Mouse (Mus musculus): ENCODE results near the gene Cyp8b1. TPM values are rescaled to one million over a fixed set of nuclear protein-coding genes. Genes with fewer than 3 reads are reported as not detected.

The Cyp8b1 gene
- polyA plus RNA-seq, 1 experiment from 2014 or later = 0.35 TPM

DNA sequence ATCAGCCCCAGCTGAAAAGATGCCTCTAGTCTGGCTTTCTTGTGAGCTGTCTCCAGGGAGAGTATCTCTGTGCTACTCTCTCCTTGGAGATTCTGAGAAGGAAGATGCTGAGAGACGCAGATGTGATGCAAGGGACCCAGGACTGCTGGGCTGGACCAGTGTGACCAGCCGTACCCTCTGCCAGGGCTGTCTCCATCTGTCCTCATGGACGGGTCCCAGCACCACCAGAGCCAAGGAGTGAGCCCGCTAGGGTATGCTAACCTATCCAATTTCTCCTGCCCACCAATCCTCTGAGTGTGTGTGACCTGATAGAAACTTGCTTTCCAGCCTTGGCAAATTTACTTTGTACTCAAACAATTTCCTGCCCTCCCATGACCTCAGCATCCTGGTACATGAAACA is 3.3 kb downstream of the Cyp8b1 start:
- no peak for ATAC-seq (ENCODE audit: insufficient read depth, low FRiP score, low read depth)
- H3K36me3 ChIP-seq = no peaks in the 10 kb centered on the region
- no peak overlapping the region for H3K9ac ChIP-seq
- H3K27me3 ChIP-seq (replicated peaks) = no peaks in the 10 kb centered on the region
- 83% methylated on average over 4 of the region's 4 CpGs for WGBS
- no peak overlapping the region for H3K27ac ChIP-seq
- H3K4me3 ChIP-seq (replicated peaks) = no peak overlapping the region
- no peak overlapping the region for H3K4me2 ChIP-seq
- no peaks in the 10 kb centered on the region for H3K9me3 ChIP-seq
- no peaks in the 10 kb centered on the region for H3K4me1 ChIP-seq

DNA sequence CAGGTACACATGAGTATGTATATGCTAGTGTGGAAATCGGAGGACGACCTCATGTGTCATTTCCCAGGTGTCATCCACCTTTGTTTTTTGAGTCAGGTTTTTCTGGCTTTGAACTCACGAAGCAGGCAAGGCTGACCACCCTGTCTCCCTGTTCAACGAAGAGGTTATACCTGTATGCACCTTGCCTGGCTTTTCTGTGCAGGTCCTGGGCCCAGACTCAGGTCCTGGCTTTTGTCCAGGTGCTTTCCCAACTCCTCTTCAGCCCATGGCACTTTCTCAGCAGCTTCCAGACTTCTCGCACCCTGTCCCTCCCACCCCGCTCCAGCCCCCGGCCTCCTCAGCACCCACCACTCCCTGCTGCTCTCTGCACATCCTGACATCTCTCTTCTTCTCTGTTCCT is 4.9 kb downstream of the Cyp8b1 start:
- H3K4me1 ChIP-seq = no peaks in the 10 kb centered on the region
- 85% methylated on average over 7 of the region's 7 CpGs for WGBS
- ATAC-seq (ENCODE audit: insufficient read depth, low FRiP score, low read depth) = no peak
- no peaks in the 10 kb centered on the region for H3K36me3 ChIP-seq
- no peaks in the 10 kb centered on the region for H3K9me3 ChIP-seq
- no peaks in the 10 kb centered on the region for H3K27me3 ChIP-seq (replicated peaks)
- H3K27ac ChIP-seq = no peak overlapping the region
- no peak overlapping the region for H3K4me2 ChIP-seq
- H3K9ac ChIP-seq = no peak overlapping the region
- H3K4me3 ChIP-seq (replicated peaks) = no peak overlapping the region

DNA sequence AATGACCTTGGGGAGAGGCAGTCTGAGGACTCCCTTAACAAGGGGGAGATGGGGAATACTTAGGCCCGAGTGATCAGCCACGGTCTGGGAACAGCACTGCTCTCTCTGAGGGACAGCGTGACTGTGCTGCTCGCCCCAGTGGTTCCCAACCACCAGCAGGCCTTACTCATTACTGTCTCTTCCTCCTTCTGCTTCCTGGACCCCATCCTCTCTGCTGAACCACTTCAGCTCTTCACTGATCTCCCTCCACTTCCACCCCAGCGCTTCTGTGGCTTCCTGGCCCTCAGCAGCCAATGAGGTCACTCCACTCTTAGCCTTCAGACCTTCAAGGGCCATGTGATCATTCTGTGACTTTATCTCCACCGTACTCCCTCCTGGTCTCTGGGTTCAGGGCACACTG is 6.5 kb downstream of the Cyp8b1 start:
- no peaks in the 10 kb centered on the region for H3K36me3 ChIP-seq
- 77% methylated on average over 6 of the region's 6 CpGs for WGBS
- no peak overlapping the region for H3K4me2 ChIP-seq
- no peak for ATAC-seq (ENCODE audit: insufficient read depth, low FRiP score, low read depth)
- no peaks in the 10 kb centered on the region for H3K27me3 ChIP-seq (replicated peaks)
- H3K4me1 ChIP-seq = no peaks in the 10 kb centered on the region
- no peak overlapping the region for H3K9ac ChIP-seq
- no peak overlapping the region for H3K4me3 ChIP-seq (replicated peaks)
- H3K27ac ChIP-seq = no peak overlapping the region
- H3K9me3 ChIP-seq = no peaks in the 10 kb centered on the region

DNA sequence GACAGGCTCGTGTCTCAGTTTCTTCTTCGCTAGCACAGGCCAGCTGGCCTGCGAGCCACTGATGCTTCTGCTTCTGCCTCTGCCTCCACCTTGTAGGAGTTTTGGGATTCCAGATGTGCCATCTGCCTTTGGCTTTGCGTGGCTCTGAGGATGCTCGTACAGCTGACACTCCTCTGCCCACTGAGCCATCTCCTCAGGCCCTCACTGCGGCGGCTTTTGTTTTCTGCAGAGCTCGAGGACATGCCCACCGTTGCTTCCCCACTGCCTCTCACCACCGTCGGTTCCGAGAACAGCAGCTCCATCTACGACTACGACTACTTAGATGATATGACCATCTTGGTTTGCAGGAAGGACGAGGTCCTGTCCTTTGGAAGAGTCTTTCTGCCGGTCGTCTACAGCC is 7.8 kb downstream of the Cyp8b1 start:
- no peaks in the 10 kb centered on the region for H3K4me1 ChIP-seq
- no peaks in the 10 kb centered on the region for H3K27me3 ChIP-seq (replicated peaks)
- no peak overlapping the region for H3K4me3 ChIP-seq (replicated peaks)
- no peak overlapping the region for H3K9ac ChIP-seq
- ATAC-seq (ENCODE audit: insufficient read depth, low FRiP score, low read depth) = no peak
- 91% methylated on average over 17 of the region's 17 CpGs for WGBS
- H3K27ac ChIP-seq = no peak overlapping the region
- H3K36me3 ChIP-seq = no peaks in the 10 kb centered on the region
- H3K4me2 ChIP-seq = no peak overlapping the region
- H3K9me3 ChIP-seq = no peaks in the 10 kb centered on the region

DNA sequence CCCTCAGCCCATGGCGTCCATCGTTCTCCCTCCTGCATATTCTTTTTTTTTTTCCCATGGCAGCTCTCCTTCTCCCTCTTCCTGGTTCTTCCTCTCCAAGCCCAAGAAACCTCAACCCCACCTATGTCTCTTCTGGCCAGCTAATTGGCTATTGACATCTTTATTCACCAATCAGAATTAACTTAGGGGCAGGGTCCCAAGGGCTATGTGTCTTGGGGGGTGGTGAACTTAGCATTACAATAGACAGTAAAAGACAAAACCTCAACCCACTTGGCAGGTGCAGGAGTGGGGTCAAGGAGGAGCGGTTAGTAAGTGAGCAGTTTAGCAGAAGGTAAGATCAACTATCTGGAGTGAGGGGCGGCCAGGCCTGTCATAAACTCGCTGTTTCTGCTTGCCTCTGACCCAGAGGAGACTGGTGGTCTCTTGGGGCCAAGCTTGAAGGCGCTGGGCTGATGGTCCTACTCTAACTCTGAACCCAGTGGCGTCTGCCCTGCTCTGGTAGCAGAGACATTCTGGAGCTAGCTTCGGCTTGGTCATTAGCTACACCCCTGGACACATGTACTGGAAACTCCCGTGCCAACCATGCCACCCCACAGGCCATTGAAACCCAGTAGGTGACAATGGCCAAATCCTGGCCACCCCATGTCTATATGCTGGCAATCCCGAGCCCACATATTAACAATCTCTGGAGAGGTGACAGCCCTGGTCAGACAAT is 8.6 kb downstream of the Cyp8b1 start:
- 76% methylated on average over 10 of the region's 10 CpGs for WGBS

DNA sequence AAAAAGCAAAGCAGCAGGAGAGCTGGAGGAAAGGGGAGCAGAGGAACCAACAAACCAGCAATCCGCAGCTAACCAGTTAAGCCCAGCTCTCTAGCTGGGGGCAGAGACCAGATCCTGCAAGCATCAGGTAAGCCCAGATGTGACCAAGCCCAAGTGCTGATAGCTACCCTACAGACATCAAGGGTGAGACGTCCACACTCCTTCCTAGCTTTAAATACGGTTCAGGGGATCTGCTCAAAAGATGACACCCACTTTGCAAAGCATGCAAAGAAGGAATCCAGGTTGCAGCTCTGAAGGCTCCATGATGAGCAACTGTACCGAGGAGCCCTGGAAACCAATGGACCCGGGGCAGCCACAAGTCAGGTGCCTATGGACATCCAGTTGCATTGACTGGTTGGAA is 9.6 kb downstream of the Cyp8b1 start:
- H3K36me3 ChIP-seq = no peaks in the 10 kb centered on the region
- H3K4me2 ChIP-seq = no peak overlapping the region
- no peaks in the 10 kb centered on the region for H3K9me3 ChIP-seq
- no peaks in the 10 kb centered on the region for H3K4me1 ChIP-seq
- H3K4me3 ChIP-seq (replicated peaks) = no peak overlapping the region
- no peak for ATAC-seq (ENCODE audit: insufficient read depth, low FRiP score, low read depth)
- WGBS = 79% methylated on average over 5 of the region's 5 CpGs
- no peak overlapping the region for H3K9ac ChIP-seq
- no peak overlapping the region for H3K27ac ChIP-seq
- H3K27me3 ChIP-seq (replicated peaks) = no peaks in the 10 kb centered on the region

More for the DNA sequence above, 8.6 kb downstream of the Cyp8b1 start:
- H3K4me3 ChIP-seq (replicated peaks) = no peak overlapping the region
- no peaks in the 10 kb centered on the region for H3K9me3 ChIP-seq
- no peaks in the 10 kb centered on the region for H3K27me3 ChIP-seq (replicated peaks)
- no peaks in the 10 kb centered on the region for H3K4me1 ChIP-seq
- H3K27ac ChIP-seq = no peak overlapping the region
- no peak overlapping the region for H3K9ac ChIP-seq
- H3K4me2 ChIP-seq = no peak overlapping the region
- no peaks in the 10 kb centered on the region for H3K36me3 ChIP-seq
- ATAC-seq (ENCODE audit: insufficient read depth, low FRiP score, low read depth) = no peak

DNA sequence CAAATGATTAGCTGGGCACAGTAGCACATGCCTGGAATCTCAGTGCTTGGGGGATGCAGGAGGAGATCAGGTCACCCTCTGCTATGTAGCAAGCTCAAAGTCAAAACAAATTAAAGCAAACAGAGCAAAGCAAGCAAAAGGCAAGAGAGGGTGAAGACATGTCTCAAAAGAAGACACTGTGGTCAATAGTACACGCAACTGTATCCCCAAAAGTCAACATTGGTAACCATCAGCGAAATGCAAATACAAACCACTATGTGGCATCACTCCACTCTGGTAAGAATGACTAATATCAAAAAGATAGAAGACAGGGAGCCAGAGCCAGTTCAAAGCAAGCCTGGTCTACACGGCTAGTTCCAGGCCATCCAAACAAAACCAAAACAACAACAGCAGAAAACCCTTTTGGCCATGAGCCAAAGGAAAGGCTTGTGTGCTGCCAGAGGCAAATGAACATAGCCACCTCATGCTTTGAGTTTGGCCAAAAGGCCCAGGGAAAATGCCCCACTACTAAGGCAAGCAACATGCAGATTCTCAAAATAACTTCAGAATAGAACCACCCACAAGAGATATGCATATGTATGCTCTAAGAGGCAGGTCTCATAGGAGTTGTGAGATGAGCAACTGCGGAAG is 10.4 kb downstream of the Cyp8b1 start:
- Histone ChIP-seq H3K36me3 (no peaks in the 10 kb centered on the region), H3K9me3 (no peaks in the 10 kb centered on the region), H3K27ac (no peak overlapping the region), H3K4me3 (replicated peaks) (no peak overlapping the region), H3K4me1 (no peaks in the 10 kb centered on the region), H3K27me3 (replicated peaks) (no peaks in the 10 kb centered on the region), H3K4me2 (no peak overlapping the region), H3K9ac (no peak overlapping the region)
- no peak for ATAC-seq (ENCODE audit: insufficient read depth, low FRiP score, low read depth)
- WGBS = 68% methylated on average over 4 of the region's 4 CpGs

DNA sequence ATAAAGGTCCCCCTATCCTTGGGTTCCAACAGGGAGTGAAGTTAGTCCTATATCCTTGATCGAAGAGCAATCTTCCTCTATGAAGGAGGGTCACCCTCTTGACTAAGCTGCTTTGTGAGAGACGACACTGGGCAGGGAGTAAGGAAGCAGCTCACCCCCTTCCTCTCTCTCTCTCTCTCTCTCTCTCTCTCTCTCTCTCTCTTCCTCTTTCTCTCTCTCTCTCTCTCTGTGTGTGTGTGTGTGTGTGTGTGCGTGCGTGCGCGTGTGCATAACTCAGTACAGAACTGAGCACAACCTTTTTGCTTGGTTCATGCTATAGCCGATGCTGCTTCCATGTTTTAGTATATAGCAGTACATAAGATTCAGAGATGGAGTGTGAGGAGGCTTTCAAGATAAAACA is 11.2 kb downstream of the Cyp8b1 start:
- H3K27me3 ChIP-seq (replicated peaks) = no peaks in the 10 kb centered on the region
- no peak overlapping the region for H3K27ac ChIP-seq
- no peaks in the 10 kb centered on the region for H3K4me1 ChIP-seq
- 86% methylated on average over 7 of the region's 7 CpGs for WGBS
- H3K4me2 ChIP-seq = no peak overlapping the region
- H3K36me3 ChIP-seq = no peaks in the 10 kb centered on the region
- H3K9ac ChIP-seq = no peak overlapping the region
- no peak for ATAC-seq (ENCODE audit: insufficient read depth, low FRiP score, low read depth)
- no peak overlapping the region for H3K4me3 ChIP-seq (replicated peaks)
- no peaks in the 10 kb centered on the region for H3K9me3 ChIP-seq

DNA sequence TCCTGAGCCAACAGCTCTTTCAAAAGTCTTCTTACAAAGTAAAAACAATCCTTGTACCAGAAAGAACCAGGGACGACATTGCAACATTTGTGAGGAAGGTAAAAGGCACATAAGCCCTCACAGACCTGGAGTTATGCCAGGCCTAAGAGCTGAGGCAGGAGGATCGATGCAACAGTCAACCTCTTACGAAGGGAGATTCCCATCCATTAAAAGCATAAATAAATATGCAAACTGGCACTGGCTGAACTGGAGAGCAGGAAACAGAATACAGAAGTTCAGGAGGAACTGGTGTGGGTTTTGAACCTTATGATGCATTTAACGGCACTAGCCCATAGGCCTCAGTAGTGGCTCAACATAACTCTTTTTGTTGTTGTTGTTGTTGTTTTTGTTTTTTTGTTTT is 11.8 kb downstream of the Cyp8b1 start:
- Histone ChIP-seq H3K36me3 (no peaks in the 10 kb centered on the region), H3K27me3 (replicated peaks) (no peaks in the 10 kb centered on the region), H3K4me2 (no peak overlapping the region), H3K4me3 (replicated peaks) (no peak overlapping the region), H3K9ac (no peak overlapping the region), H3K27ac (no peak overlapping the region), H3K4me1 (no peaks in the 10 kb centered on the region), H3K9me3 (no peaks in the 10 kb centered on the region)
- WGBS = 76% methylated on average over 4 of the region's 4 CpGs
- no peak for ATAC-seq (ENCODE audit: insufficient read depth, low FRiP score, low read depth)

DNA sequence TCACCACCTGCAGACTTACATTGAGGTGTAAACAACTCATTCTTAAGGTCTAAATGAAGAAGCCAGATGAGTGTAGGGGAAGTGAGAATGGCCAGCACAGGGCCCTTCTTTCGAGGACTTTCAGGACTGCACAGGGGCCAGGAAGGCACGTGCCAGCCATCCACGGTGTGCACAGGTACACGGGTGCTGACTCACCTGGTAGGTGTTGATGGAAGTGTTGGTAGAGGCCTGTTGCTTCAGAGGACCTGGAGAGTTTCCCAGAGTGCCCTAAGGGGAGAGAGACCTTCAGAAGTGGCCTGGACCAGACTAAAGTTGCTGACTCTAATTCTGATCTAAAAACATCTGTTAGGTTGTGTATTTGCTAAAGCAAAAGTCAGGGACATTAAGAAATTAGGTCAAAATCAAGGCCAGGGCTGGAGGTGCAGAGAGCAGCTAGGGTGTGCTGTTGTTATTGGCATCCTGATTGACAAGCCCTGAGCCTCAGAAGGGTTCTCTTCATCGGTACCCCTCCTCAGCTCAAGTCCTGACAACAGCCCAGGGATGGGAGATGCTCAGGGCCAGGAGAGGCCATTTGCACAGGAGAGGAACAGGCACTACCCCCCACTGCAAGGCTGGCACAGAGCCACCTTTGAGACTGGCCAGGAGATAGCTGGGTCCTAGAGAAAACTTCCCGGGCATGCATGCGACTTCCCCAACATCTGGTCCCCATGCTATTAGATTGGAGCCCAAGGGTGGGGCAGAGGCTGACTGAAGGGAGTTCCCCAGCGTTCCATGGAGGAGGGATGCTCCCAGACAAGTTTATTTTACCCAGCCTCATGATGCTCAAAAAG is 12.4 kb downstream of the Cyp8b1 start:
- H3K27me3 ChIP-seq (replicated peaks) = no peaks in the 10 kb centered on the region
- H3K4me3 ChIP-seq (replicated peaks) = no peak overlapping the region
- no peak for ATAC-seq (ENCODE audit: insufficient read depth, low FRiP score, low read depth)
- no peaks in the 10 kb centered on the region for H3K36me3 ChIP-seq
- no peaks in the 10 kb centered on the region for H3K9me3 ChIP-seq
- H3K9ac ChIP-seq = no peak overlapping the region
- no peaks in the 10 kb centered on the region for H3K4me1 ChIP-seq
- 70% methylated on average over 8 of the region's 8 CpGs for WGBS
- no peak overlapping the region for H3K4me2 ChIP-seq
- no peak overlapping the region for H3K27ac ChIP-seq

DNA sequence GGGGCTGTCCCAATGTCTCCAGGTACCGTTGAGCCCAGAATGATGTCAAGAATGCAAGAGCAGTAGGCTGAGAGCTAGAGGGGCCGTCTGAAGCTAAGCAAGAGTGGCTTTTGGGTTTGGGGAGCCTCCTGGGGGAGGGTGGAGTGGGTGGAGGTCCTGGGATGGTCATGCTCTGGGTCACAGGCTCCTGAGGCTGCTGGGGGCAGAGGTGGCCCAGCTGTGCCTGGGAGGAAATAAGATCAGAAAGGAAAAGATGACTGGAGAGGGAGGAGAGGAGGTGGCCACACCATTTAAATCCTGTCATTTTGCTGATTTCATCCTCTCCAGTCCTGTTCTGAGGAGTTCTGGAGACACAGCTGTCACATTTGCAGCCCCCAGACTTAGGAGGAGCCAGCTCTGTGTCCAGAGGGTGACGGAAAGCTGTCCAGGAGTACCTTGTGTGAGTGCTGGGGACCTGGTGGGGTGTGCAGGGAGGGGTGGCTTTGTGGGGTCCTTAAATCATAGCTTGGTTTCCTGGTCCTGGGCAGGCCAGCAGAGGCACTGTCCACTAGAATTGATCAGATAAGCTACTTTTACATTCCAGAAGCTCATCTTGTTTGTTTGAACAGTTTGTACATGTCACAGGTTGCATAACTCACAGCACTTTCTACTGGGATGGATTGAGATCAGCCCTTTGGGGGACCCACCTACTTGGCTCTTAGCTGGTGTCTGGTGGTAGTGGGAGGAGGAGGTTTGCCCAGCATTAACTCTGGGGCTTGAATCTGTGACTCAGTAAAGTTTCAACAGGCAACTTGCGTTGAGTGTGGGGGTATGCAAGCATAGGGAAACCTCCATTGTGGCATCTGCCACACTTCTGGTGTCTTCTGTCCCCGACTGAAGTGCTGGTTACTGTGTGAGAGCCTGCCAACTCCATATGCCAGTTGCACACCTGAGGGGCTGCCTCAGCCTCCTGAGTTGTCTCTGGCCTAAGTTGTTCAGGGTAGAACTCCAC is 14.1 kb downstream of the Cyp8b1 start:
- WGBS = 67% methylated on average over 5 of the region's 5 CpGs

More for the DNA sequence above, 14.1 kb downstream of the Cyp8b1 start:
- no peak overlapping the region for H3K27ac ChIP-seq
- no peaks in the 10 kb centered on the region for H3K36me3 ChIP-seq
- no peaks in the 10 kb centered on the region for H3K9me3 ChIP-seq
- no peak overlapping the region for H3K9ac ChIP-seq
- no peak for ATAC-seq (ENCODE audit: insufficient read depth, low FRiP score, low read depth)
- H3K27me3 ChIP-seq (replicated peaks) = no peaks in the 10 kb centered on the region
- H3K4me2 ChIP-seq = no peak overlapping the region
- H3K4me1 ChIP-seq = 0 out of 2 replicates have a peak, but pooled peaks cover 2% of the 10 kb centered on the region
- H3K4me3 ChIP-seq (replicated peaks) = no peak overlapping the region

All from stomach, embryonic 15.5 days (tissue).